Mouse (Mus musculus): ENCODE measurements around the gene Slc16a13.

Slc16a13 gene

DNA sequence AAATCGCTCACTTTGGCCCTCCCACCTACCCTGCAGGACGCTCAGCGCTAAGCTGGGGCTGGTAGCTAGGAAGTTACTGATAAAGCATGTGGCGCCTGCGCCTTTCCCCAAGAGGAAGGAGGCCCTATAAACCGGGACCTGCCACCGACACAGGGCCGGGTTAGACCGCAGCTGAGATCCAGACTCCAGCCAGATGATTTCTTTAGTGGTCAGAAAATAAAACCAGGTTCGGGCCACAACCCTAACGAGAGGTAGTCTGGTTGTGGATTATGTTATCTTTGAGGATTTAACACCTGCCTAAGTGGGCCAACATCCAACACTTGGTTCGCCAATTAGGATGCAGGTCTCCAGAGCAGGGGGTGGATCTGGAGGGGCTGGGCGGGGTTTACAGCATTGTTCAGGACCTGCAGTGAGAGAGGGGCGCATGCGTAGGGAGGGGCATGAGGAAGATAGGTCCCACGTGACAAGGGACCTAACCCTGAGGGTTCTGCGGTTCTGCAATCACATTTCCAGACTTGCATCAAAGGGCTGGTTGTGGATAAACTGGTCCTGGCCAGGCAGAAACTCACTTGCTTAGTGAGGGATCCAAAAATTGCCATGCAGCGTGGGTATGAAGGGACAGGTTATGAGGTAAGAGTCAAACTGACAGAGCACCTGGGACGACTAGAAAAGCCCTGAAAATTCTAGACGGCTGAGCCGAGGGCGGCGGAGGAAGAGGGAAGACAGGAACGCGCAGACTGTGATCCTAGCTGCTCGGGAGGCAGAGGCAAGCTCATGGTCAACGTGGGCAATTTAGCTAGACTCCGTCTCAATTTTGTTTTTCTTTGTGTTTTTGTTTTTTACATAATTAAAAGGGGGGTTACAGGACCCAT is at the start of gene Slc16a13:
Gene Slc16a13, minus strand, starts transcription at position 334 of the 872 bp plus-strand sequence.
- DNase-seq (ENCODE audit: low read depth, low spot score), result peak; percentile 99

DNA sequence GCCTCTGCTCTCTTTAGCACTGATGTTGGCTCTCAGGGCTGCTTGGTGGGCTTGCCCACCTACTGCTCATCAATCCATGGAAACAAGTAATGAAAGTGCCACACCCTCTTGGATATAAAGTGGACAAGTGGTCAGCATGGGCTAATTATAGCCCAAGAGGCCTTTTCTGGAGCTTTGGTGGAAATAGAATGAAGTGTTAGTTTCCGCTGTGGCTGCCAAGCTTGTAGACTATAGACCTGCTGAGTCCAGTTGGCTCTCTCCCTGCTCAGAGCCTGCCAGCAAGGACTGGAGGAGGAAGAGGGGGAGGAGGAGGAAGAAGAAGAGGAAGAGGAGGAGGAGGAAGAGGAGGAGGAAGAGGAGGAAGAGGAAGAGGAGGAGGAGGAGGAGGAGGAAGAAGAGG is 45.5 kb upstream of the Slc16a13 start:
- DNase-seq (ENCODE audit: low read depth, low spot score), result no peak

DNA sequence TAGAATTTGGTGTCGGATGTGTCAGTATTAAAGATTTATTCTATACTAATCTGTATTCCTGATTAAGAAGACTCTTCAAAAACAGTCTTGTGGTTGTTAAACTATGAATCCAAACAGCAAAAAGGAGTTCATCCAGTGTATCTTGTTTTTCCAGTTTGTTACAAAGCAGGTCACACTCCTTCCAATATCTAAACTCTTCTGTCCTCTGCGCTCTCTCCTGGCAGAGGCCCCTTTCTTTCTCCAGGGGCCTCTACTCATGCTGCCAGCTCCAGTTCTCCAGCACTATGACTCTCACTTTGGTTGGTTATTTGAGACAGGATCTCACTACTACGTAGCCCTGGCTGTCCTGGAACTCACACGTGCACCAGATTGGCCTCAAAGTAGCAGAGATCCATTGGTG is 45.0 kb upstream of the Slc16a13 start:
- DNase-seq (ENCODE audit: low read depth, low spot score), result no peak

DNA sequence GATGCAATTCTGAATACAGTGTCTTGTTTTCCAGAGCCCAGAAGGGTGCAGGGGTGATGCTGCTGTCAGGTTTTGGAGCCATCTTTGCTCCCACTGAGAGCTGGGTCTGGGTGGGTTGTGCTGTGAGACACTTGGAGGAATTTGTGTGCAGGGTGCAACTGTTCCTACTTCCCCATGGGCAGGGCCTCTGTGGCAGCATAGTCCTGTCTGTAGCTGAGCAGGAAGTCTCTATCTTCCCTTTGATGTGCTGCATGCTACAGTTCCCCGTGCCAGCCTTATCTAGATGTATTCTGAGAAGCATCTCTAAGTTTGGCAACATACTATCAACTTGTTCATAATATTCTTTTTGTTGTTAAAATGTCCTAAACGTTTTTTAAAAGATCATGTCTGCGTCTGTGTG is 44.4 kb upstream of the Slc16a13 start:
- no peak for DNase-seq (ENCODE audit: low read depth, low spot score)

DNA sequence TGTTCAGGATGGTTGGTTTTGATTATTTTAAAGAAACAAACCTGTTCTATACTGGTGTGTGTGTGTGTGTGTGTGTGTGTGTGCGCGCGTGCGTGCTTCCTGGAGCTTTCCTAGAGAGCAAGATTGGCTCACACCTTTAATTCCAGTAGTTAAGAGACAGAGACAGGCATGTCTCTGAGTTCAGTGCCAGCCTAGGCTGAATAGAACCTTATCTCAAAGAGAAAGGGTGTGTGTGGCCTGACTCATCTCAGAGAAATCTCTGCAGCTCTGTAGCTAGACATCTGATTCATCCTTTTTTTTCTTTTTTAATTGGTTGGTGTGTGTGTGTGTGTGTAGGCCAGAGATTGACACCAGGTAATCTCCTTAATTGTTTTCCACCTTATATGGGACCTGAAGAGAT is 38.2 kb upstream of the Slc16a13 start:
- DNase-seq (ENCODE audit: low read depth, low spot score), result peak; percentile 63

- DNase-seq (ENCODE audit: low read depth, low spot score), result no peak
These were observed 34.2 kb upstream of the Slc16a13 start, which contains the start of gene Alox12 for GRCm38 (mm10) chr11:70254931-70255531. Alox12 (minus strand) TSS chr11:70255353.

DNA sequence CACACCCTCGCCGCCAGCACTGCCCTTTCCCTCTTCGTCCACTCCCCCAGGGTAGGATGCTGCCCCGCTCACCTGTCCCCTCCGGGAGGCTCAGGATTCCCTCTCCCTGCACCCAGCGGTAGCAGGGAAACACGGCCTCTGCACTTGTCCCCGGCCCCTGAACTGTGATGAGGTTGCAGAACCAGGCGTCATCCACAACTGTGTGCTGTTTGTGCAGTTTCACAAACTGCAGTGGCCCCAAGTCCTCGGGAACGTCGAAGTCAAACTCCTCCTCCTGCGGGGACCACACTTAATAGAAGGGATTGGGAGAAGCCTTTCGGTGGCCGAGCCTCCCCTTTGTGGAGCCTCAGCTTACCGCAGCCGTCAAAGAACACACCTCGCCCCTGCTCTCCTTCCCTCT is 33.5 kb upstream of the Slc16a13 start:
- DNase-seq (ENCODE audit: low read depth, low spot score), result no peak

- DNase-seq (ENCODE audit: low read depth, low spot score), result no peak
These were observed 31.0 kb upstream of the Slc16a13 start for GRCm38 (mm10) chr11:70251853-70252252.

DNA sequence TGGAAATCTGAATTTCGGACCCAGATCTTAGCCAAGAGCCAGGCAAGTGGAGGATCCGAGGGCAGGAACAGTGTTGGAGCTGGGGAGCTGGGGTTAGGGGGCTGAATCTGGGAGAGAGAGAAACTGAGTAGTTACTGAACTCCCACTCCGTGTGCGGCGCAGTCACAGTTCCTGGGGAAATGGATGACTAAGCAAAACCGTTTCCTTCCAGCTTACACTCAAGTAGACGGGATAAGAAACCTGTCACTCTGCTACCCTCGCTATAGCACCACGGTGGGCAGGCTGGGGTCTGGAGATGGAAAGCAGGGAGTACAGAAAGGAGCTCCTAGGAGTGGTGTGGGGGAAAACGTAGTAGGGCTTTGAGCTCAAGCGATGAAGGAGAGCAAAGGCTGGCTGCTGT is 29.3 kb upstream of the Slc16a13 start:
- DNase-seq (ENCODE audit: low read depth, low spot score), result no peak

DNA sequence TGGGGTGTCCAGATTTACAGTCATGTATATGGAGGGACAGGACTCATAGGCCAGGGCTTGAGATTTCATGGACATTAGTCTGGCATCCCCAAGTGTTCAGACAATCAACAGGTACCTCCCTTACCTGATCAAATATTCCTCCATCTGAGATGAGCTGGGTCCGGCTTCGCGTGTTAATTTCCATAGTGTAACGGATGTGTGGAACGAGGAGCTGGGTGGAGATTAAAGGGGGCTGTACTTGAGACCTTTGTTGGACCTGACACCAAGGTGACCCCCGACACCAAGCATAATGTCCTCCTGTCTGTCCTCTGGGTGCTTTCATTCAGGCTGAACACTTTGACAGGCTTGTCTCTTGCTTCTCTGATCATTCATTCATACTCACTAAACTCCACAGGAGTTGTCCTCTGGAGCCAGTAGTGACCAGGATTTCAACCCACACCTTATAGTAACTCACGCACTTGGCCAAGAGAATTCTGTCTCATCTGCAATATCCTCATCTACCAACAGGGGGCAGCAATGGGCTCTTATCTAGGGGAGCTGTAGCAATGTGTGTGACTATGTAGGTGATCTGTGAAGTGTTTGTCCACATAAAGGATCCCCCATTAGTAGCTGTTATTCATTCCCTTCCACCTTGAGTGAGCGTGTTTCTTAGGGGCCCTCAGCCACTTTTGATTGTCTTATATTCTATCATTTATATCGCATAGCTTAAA is 26.4 kb upstream of the Slc16a13 start:
- peak; percentile 83 for DNase-seq (ENCODE audit: low read depth, low spot score)

DNA sequence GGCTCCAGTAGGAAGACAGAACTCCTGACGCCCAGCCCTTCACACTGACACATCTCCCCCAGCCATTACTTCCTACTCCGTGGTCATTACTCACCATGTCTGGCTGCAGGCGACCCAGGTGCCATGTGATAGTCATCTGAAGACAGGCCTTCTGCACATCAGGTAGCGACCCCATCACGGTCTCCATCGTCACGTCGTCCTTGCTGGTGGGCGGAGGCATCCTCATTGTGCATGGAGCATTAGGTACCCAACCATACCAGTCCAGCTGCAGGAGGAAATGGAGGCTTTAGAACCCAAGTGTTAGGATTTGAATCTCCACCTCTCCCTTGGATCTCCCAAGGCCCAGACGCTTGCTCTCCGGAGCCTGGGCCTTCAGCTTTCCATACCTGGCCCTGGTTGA is 21.7 kb upstream of the Slc16a13 start:
- no peak for DNase-seq (ENCODE audit: low read depth, low spot score)

- peak; percentile 88 for DNase-seq (ENCODE audit: low read depth, low spot score)
These were observed 18.8 kb upstream of the Slc16a13 start, which contains the start of the genes Gm21988 and Rnasek for GRCm38 (mm10) chr11:70239541-70240279. Gm21988 (minus strand) TSS chr11:70239830. Rnasek (minus strand) TSS chr11:70239842.

DNA sequence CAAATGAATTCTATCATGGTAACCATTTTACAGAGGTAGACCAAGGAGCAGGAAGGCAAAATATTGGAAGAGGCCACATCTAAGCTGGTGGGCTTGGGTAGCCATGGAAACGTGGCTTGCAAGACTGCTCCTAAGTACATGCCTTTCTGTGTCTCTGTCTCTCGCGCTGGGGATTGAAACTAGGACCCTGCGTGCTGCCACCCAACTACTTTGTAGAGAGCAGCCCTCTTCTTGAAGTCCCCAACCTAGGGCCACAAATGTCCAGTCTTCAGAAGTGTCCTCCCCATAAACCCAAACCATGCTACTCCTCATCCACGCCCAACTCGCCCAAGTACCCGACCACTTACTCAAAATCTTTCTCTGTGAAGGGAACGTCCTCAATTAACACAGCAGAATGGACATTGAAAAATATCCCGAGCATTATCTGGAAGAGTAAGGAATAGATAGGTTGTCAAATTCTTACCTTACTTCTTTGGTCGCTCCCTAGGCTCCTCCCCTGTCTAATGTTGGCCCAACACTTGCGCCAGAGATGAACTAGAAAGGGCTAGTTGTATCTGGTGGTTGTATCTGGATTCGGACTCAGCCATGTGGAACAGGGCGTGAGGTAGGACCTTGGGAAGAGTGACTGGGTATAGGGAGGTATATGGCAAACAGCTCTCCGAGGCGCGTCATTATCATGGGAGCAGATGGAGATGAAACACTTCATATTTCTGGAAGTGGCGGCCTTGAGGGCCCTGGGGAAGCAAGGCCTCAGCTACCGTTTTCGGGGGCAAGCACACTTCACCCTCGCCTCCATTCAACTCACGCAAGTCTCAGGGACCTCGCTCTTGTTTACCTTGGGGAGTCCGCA is 18.0 kb upstream of the Slc16a13 start:
- peak; percentile 58 for DNase-seq (ENCODE audit: low read depth, low spot score)

DNA sequence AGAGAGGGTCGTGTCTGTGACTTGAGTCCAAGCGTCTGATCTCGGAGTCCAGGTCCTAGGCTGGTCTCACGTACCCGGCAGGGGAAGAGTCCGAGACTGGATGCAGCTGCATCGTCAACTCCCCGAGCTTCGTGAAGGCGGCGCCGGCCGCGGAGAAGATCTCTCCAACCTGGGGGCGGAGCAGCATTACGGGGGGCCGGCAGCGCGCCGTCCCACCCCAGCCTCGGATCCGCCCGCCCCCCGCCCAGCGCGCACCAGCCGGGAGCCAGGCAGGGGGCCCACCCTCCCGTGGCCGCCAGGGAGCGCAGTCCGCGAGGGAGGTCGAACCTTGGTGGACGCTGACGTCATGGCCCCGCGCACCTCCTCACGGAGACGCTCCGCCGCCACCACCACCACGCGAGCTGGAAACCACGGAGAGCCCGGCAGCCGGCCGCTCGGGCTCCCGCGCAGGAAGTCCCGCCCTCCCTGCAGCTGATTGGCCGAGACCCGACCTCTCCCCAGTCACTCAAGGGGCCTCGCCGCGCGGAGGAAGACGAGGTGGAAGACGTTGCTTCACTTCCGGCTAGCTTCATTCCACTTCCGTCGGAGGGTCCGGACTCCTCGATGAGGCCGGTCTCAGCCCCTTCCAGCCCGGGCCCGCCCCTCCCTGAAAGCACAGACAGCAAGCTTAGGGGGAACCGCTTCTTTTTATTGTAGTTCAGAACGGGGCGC is 16.7 kb upstream of the Slc16a13 start, which contains the start of gene 0610010K14Rik:
Gene 0610010K14Rik, minus strand, starts transcription at position 458 of the 711 bp plus-strand sequence.
- DNase-seq (ENCODE audit: low read depth, low spot score), result peak; percentile 94

DNA sequence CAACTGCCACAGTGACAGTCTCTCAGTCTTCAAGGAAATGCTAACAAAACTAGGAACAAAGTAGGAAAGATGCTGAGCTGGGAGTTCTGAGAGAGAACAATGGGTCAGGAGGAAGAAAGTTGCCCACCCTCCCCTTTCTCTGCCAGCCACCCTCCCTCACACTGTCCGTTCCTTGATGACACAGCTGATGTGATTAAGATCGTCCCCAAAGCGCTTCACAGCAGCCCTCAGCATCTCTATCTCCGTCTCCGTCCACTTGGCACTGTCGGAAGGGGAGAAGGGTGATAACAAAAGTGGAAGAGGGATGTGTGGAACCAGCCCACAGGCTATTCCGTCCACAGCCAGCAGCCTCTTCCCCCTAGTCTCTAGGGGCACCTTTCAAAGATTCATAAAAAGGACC is 15.9 kb upstream of the Slc16a13 start:
- no peak for DNase-seq (ENCODE audit: low read depth, low spot score)

GRCm38 (mm10) chr11:70235254-70235900 is 14.5 kb upstream of the Slc16a13 start:
- no peak for DNase-seq (ENCODE audit: low read depth, low spot score)

DNA sequence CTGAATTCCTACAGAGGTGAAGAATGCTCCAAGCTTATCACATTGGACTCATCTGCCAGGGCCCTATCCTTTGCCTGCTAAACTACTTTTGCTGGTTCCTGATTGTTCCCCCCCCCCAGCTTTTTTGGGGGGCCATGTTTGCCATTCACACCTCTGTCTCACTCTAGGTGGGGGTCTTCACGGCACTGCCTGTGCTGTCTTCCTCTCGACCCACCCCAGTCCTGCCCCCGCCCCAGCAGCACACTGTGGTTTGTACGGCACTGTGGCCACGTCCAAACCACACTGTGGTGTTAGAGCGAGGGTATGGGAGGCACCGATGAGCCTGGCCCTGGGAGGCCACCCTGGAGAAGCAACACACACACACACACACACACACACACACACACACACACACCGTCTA is 13.6 kb upstream of the Slc16a13 start:
- no peak for DNase-seq (ENCODE audit: low read depth, low spot score)

DNA sequence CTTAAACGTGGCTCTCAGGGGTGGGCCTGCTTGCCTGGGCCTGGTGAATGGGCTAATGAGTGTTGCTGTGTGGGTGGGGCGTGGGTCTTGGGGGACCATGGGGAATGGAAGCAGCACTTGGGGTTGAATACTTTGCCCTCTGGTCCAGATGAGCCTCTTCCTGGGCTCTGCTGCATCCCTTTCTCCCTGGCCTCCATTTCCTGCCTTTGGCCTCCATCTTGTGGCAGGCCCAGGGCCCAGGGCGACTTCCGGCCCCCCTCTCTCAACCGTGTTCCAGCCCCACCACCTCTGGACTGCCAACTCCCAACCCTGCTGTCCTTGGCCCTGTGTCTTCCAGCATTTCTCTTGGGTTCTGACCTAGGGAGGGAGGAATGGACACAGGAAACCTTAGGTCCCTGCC is 13.2 kb upstream of the Slc16a13 start:
- DNase-seq (ENCODE audit: low read depth, low spot score), result no peak

DNA sequence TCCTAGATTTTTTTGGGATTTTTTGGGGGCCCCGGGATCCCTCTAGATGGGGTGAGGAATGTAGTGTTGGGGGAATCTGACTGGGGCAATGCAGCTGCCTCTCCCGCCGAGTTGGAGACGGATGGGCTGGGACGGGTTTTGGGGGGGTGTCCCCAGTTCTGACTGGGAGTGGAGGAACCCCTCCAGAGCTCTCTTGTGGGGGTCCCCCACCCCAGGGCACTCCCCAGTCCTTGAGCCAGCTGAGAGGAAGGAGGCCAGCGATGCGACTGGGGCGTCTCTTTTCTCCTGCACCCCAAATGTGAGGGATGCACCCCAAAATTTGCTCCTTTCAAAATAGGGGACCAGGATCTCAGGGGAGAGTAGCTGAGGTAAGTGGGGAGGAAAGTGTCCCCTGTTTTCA is 12.2 kb upstream of the Slc16a13 start:
- no peak for DNase-seq (ENCODE audit: low read depth, low spot score)

Data from 3T3-L1 (cell line).